Mouse (Mus musculus): Measurements from ENCODE around the gene Ccdc106. TPM values are rescaled to one million over a fixed set of nuclear protein-coding genes. Genes with fewer than 3 reads are reported as not detected.
A peak's percentile ranks its signal among the peaks of the same experiment; 100 is the strongest.

The Ccdc106 gene
- total RNA-seq, 1 experiment, result 7.5 TPM

DNA sequence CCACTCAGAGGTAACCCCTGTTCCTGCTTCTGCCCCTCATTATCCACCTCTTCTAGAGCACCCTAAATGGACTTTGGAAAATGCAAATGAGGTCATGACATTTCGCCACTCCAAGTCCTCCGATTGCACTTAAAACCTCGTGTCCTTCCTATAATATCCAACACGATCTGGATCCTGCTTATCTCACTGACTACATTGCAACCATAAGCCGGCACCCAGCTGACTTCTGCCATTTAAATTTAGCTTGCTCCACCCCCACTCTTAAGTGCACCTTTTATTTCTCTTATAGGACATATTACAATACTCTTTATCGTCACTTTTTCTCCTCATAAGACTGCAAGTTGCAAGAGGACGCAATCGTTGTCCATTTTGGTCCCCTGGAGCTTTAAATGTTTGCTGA is 17.1 kb downstream of the Ccdc106 start:
- Histone ChIP-seq H3K4me1 (ENCODE audit: control insufficient read depth in 2 of 2, insufficient read depth in 2 of 2, low read length in 2 of 2, poor library complexity in 1 of 2) (peaks cover 0 to 2% of the 10 kb centered on the region in 2 experiments; a peak in 1 of 4 replicates), H3K27ac (ENCODE audit: insufficient read depth, low read depth, low read length, poor library complexity, severe bottlenecking) (no peak overlapping the region), H3K9me3 (ENCODE audit: control insufficient read depth, insufficient read depth, low read depth, low read length) (no peaks in the 10 kb centered on the region), H3K9ac (ENCODE audit: insufficient read depth, low read depth, low read length, poor library complexity, severe bottlenecking) (no peak overlapping the region), H3K4me3 (ENCODE audit: insufficient read depth in 1 of 2, low read depth in 1 of 2, low read length in 2 of 2, poor library complexity in 1 of 2, severe bottlenecking in 1 of 2) (peak overlapping the region in 1 of 2 experiments; percentile 94; a peak in 1 of 4 replicates), H3K36me3 (ENCODE audit: control insufficient read depth, insufficient read depth, low read length, poor library complexity, severe bottlenecking) (no peaks in the 10 kb centered on the region; the same call in 1 of the 2 replicates)
- no peak for DNase-seq (ENCODE audit: low read depth, low spot score)
- in situ Hi-C loops (cut with MboI; ENCODE audit: low sequenced_read_pairs in 2 of 2, unreplicated experiment in 2 of 2), result no loop called here
- TF ChIP-seq MAFK (IDR thresholded peaks at IDR 0.05; ENCODE audit: insufficient read depth, low read depth, low read length), result no peak
- TF ChIP-seq HCFC1 (IDR thresholded peaks at IDR 0.05; ENCODE audit: borderline replicate concordance, insufficient read depth, low read length), result no peak
- TF ChIP-seq CHD2 (IDR thresholded peaks at IDR 0.05; ENCODE audit: low read depth, low read length), result no peak
- no peak for TF ChIP-seq ZNF384 (IDR thresholded peaks at IDR 0.05; ENCODE audit: low read depth, low read length)
- TF ChIP-seq ZC3H11A (IDR thresholded peaks at IDR 0.05; ENCODE audit: borderline replicate concordance, low read depth, low read length), result no peak

DNA sequence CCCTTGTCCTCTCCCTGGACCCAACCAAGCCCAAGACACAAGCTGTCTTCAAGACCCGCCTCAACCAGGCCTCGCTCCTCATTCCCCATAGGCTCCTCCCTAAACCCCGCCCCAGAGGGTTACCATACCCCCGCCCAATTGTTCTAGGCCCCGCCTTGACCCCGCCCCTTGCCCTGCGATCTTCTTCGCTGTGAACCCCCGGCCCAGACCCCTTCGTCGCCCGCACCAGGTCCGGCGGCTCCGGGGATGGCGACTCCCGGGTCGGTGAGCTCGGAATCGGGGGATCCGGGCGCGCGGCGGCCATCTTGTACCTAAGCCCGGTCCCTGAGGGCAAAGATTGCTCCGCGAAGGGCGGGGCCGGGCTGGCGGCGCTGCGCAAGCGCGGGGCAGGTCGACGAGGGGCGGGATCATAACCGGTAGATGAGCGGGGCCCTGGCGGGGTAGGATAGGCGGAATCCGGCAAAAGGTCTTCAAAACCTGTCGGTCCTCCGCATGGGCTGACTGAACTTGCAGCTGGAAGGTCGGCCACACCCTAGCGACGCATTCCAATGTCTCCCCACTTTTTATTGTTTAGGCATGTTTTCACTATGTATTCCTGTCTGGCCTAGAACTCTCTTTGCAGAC is 17.9 kb downstream of the Ccdc106 start, which contains the start of gene Zfp784:
Gene Zfp784 (minus strand): TSS at position 338 of the 624 bp plus-strand sequence.
- peak within 1 kb of the TSS; percentile 89 to 94 for H3K4me3 ChIP-seq (ENCODE audit: insufficient read depth in 1 of 2, low read depth in 1 of 2, low read length in 2 of 2, poor library complexity in 1 of 2, severe bottlenecking in 1 of 2)
- TF ChIP-seq ZC3H11A (IDR thresholded peaks at IDR 0.05; ENCODE audit: borderline replicate concordance, low read depth, low read length), result no peak
- no peak for TF ChIP-seq MAFK (IDR thresholded peaks at IDR 0.05; ENCODE audit: insufficient read depth, low read depth, low read length)
- no peak for TF ChIP-seq ZNF384 (IDR thresholded peaks at IDR 0.05; ENCODE audit: low read depth, low read length)
- TF ChIP-seq HCFC1 (IDR thresholded peaks at IDR 0.05; ENCODE audit: borderline replicate concordance, insufficient read depth, low read length), result no peak
- no peak for TF ChIP-seq CHD2 (IDR thresholded peaks at IDR 0.05; ENCODE audit: low read depth, low read length)
- H3K9me3 ChIP-seq (ENCODE audit: control insufficient read depth, insufficient read depth, low read depth, low read length), result no peaks in the 10 kb centered on the region
- in situ Hi-C loops (cut with MboI; ENCODE audit: low sequenced_read_pairs in 2 of 2, unreplicated experiment in 2 of 2), result no loop called here
- peak; percentile 88 for DNase-seq (ENCODE audit: low read depth, low spot score)
- H3K27ac ChIP-seq (ENCODE audit: insufficient read depth, low read depth, low read length, poor library complexity, severe bottlenecking), result peak within 1 kb of the TSS; percentile 81
- H3K36me3 ChIP-seq (ENCODE audit: control insufficient read depth, insufficient read depth, low read length, poor library complexity, severe bottlenecking), result no peaks in the 10 kb centered on the region
- H3K9ac ChIP-seq (ENCODE audit: insufficient read depth, low read depth, low read length, poor library complexity, severe bottlenecking), result peak within 1 kb of the TSS; percentile 91
- peaks cover 0 to 2% of the 10 kb centered on the region in 2 experiments; a peak in 1 of 4 replicates for H3K4me1 ChIP-seq (ENCODE audit: control insufficient read depth in 2 of 2, insufficient read depth in 2 of 2, low read length in 2 of 2, poor library complexity in 1 of 2)

DNA sequence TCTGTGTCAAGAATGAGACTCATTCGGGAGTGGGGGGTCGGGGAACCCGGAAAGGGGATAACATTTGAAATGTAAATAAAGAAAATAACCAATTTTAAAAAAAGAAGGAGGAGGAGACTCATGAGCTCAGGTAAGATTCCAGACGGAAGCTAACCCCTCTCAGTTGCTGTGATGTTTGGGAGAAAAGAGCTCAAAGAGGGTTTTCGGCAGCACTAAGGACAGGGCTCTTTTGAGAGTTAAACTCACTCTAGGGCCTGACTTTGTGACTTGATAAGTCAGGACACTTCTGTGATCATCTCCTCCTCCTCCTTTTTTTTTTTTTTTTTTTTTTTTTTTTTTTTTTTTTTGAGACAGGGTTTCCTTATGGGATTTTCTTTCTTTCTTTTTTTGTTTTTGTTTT is 18.6 kb downstream of the Ccdc106 start:
- Histone ChIP-seq H3K9me3 (ENCODE audit: control insufficient read depth, insufficient read depth, low read depth, low read length) (no peaks in the 10 kb centered on the region), H3K9ac (ENCODE audit: insufficient read depth, low read depth, low read length, poor library complexity, severe bottlenecking) (no peak overlapping the region), H3K27ac (ENCODE audit: insufficient read depth, low read depth, low read length, poor library complexity, severe bottlenecking) (no peak overlapping the region), H3K4me1 (ENCODE audit: control insufficient read depth in 2 of 2, insufficient read depth in 2 of 2, low read length in 2 of 2, poor library complexity in 1 of 2) (peaks cover 0 to 2% of the 10 kb centered on the region in 2 experiments; a peak in 1 of 4 replicates), H3K36me3 (ENCODE audit: control insufficient read depth, insufficient read depth, low read length, poor library complexity, severe bottlenecking) (no peaks in the 10 kb centered on the region), H3K4me3 (ENCODE audit: insufficient read depth in 1 of 2, low read depth in 1 of 2, low read length in 2 of 2, poor library complexity in 1 of 2, severe bottlenecking in 1 of 2) (peak overlapping the region; percentile 89 to 94; a peak in 3 of 4 replicates)
- TF ChIP-seq CHD2 (IDR thresholded peaks at IDR 0.05; ENCODE audit: low read depth, low read length) (no peak), ZNF384 (IDR thresholded peaks at IDR 0.05; ENCODE audit: low read depth, low read length) (no peak), MAFK (IDR thresholded peaks at IDR 0.05; ENCODE audit: insufficient read depth, low read depth, low read length) (no peak), HCFC1 (IDR thresholded peaks at IDR 0.05; ENCODE audit: borderline replicate concordance, insufficient read depth, low read length) (no peak), ZC3H11A (IDR thresholded peaks at IDR 0.05; ENCODE audit: borderline replicate concordance, low read depth, low read length) (no peak)
- no peak for DNase-seq (ENCODE audit: low read depth, low spot score)
- in situ Hi-C loops (cut with MboI; ENCODE audit: low sequenced_read_pairs in 2 of 2, unreplicated experiment in 2 of 2), result no loop called here

DNA sequence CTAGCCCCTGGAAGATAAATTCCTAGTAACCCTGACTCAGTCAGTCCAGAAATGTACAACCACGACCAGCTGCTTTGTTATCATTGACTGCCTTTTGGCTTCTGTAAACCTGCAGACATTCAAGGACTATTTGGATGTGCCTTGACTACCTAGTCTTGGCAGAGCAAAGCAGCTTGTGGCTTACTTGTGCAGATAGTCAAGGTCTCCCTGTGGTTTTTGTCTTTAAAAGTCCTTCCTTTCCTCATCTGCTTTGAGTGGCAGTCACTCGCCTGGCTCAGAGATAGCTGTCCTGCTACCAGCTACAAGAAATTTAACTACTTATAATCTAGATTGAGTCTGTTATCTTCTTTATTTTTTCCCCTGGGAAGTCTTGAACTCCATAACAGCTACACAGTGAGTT is 24.6 kb downstream of the Ccdc106 start:
- no peaks in the 10 kb centered on the region for H3K36me3 ChIP-seq (ENCODE audit: control insufficient read depth, insufficient read depth, low read length, poor library complexity, severe bottlenecking)
- in situ Hi-C loops (cut with MboI; ENCODE audit: low sequenced_read_pairs in 2 of 2, unreplicated experiment in 2 of 2), result no loop called here
- no peak overlapping the region for H3K9ac ChIP-seq (ENCODE audit: insufficient read depth, low read depth, low read length, poor library complexity, severe bottlenecking)
- no peak for DNase-seq (ENCODE audit: low read depth, low spot score)
- no peaks in the 10 kb centered on the region for H3K9me3 ChIP-seq (ENCODE audit: control insufficient read depth, insufficient read depth, low read depth, low read length)
- H3K4me1 ChIP-seq (ENCODE audit: control insufficient read depth in 2 of 2, insufficient read depth in 2 of 2, low read length in 2 of 2, poor library complexity in 1 of 2), result no peaks in the 10 kb centered on the region
- no peak overlapping the region for H3K4me3 ChIP-seq (ENCODE audit: insufficient read depth in 1 of 2, low read depth in 1 of 2, low read length in 2 of 2, poor library complexity in 1 of 2, severe bottlenecking in 1 of 2)
- no peak overlapping the region for H3K27ac ChIP-seq (ENCODE audit: insufficient read depth, low read depth, low read length, poor library complexity, severe bottlenecking)
- TF ChIP-seq HCFC1 (IDR thresholded peaks at IDR 0.05; ENCODE audit: borderline replicate concordance, insufficient read depth, low read length) (no peak), ZC3H11A (IDR thresholded peaks at IDR 0.05; ENCODE audit: borderline replicate concordance, low read depth, low read length) (no peak), CHD2 (IDR thresholded peaks at IDR 0.05; ENCODE audit: low read depth, low read length) (no peak), ZNF384 (IDR thresholded peaks at IDR 0.05; ENCODE audit: low read depth, low read length) (no peak), MAFK (IDR thresholded peaks at IDR 0.05; ENCODE audit: insufficient read depth, low read depth, low read length) (no peak)

All from ES-E14 (cell line).